Mouse (Mus musculus) ES-Bruce4 (cell line): Measurements from ENCODE around the gene Mrpl16. TPM values are rescaled to one million over a fixed set of nuclear protein-coding genes. Genes with fewer than 3 reads are reported as not detected.

Experiments
- H3K27ac ChIP-seq: 2 replicates; pipeline ENCODE4 v1.5.1; 2012; ENCODE audit warnings: low read length, inconsistent platforms; ENCODE audit not compliant: insufficient read depth
- H3K27me3 ChIP-seq: 2 replicates; pipeline ENCODE4 v1.6.1; 2012; ENCODE audit warnings: mild to moderate bottlenecking, low read length, inconsistent platforms; ENCODE audit not compliant: control insufficient read depth, poor library complexity, insufficient read depth, severe bottlenecking
- H3K36me3 ChIP-seq: 2 replicates; pipeline ENCODE4 v1.6.1; 2012; ENCODE audit warnings: inconsistent platforms, mild to moderate bottlenecking, low read length, moderate library complexity; ENCODE audit not compliant: control insufficient read depth, poor library complexity, insufficient read depth, severe bottlenecking
- H3K4me1 ChIP-seq: one replicate; pipeline ENCODE4 v1.8.1; 2011; ENCODE audit warnings: low read length; ENCODE audit not compliant: control insufficient read depth, insufficient read depth
- H3K4me3 ChIP-seq: 2 replicates; pipeline ENCODE4 v1.5.1; 2011; ENCODE audit warnings: low read depth, mild to moderate bottlenecking, low read length
- H3K9ac ChIP-seq: 2 replicates; pipeline ENCODE4 v1.6.1; 2012; ENCODE audit warnings: low read depth, mild to moderate bottlenecking, inconsistent platforms; ENCODE audit not compliant: poor library complexity, severe bottlenecking
- H3K9me3 ChIP-seq: replicated peaks from 2 replicates; pipeline ENCODE4 v1.6.1; 2012; ENCODE audit warnings: mild to moderate bottlenecking, low read length, inconsistent platforms; ENCODE audit not compliant: control insufficient read depth, poor library complexity, insufficient read depth, severe bottlenecking
- CTCF ChIP-seq: IDR thresholded peaks from one replicate; pipeline ENCODE4 v1.8.1; 2011; ENCODE audit warnings: low read depth, low read length
- EP300 ChIP-seq: IDR thresholded peaks from 2 replicates; pipeline ENCODE4 v1.6.1; 2011; ENCODE audit warnings: low read depth, low read length; ENCODE audit not compliant: insufficient read depth
- POLR2A ChIP-seq: IDR thresholded peaks from one replicate; pipeline ENCODE4 v1.8.1; 2011; ENCODE audit warnings: low read length; ENCODE audit not compliant: insufficient read depth
- polyA plus RNA-seq: library from polyadenylated mRNA; stranded (reverse); fragments of >200 nt; gene quantifications from 2 replicates; pipeline ENCODE4 v1.2.4, GENCODE M21; 2011; ENCODE audit warnings: low read depth; ENCODE audit not compliant: missing spikeins, insufficient read depth, insufficient read length

The Mrpl16 gene
- polyA plus RNA-seq, 1 experiment: 46.5 TPM

DNA sequence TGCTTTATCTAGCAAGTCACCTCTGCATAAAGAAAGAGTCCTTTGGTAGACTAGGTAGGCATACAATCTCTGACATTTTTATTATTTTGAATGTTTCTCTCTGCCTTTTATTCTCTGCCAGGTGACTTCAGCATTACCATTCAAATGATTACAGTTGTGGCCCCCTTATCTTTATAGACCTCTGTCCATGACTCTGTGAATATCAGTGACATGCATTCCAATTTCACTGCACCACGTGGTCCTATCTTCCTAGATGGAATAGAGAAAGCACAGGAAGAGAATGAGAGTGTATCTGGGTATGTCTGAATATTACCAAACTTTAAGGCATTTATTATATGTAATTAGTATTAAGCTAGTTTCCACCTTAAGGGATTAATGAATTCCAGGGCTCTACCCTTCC lies 33.7 kb upstream of the Mrpl16 start:
- TF ChIP-seq CTCF (no peak), POLR2A (no peak), EP300 (no peak)
- Histone ChIP-seq H3K9ac (no peak overlapping the region), H3K27me3 (no peaks in the 10 kb centered on the region; the same call in 1 of the 2 replicates), H3K4me3 (no peak overlapping the region), H3K9me3 (no peaks in the 10 kb centered on the region), H3K4me1 (no peaks in the 10 kb centered on the region), H3K36me3 (no peaks in the 10 kb centered on the region), H3K27ac (no peak overlapping the region)

GRCm38 (mm10) chr19:11745680-11746079 lies 24.5 kb upstream of the Mrpl16 start:
- Histone ChIP-seq H3K27me3 (no peaks in the 10 kb centered on the region), H3K4me1 (no peaks in the 10 kb centered on the region), H3K9me3 (no peaks in the 10 kb centered on the region), H3K27ac (no peak overlapping the region), H3K4me3 (no peak overlapping the region), H3K9ac (no peak overlapping the region), H3K36me3 (no peaks in the 10 kb centered on the region)
- TF ChIP-seq CTCF: no peak
- no peak for TF ChIP-seq EP300
- no peak for TF ChIP-seq POLR2A

DNA sequence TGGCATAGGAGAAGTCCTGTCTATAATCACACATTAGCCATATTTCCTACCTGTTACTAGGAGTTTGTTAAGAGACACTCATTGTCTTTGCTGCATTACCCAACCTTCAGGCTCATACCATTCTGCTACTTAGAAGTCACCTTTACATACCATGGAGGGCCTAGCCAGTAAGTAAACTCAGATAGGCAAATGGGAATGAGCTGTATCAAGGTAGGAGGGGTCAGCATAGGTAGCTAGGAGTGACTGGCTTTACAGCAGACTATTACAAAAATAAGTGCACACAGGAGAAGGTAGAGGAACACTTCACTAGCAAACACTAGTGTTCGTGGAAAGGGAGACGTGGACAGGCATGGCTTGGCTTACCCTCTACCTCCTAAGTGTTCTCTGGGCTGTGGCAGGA lies 22.9 kb upstream of the Mrpl16 start, which contains the start of gene Gif:
TSS of gene Gif (plus strand) at position 257 of the 400 bp plus-strand sequence.
- H3K4me3 ChIP-seq: no peak within 1 kb of the TSS
- no peaks in the 10 kb centered on the region for H3K4me1 ChIP-seq
- H3K36me3 ChIP-seq: no peaks in the 10 kb centered on the region
- TF ChIP-seq POLR2A: no peak
- no peak for TF ChIP-seq EP300
- TF ChIP-seq CTCF: no peak
- no peaks in the 10 kb centered on the region for H3K27me3 ChIP-seq
- H3K27ac ChIP-seq: no peak within 1 kb of the TSS
- H3K9me3 ChIP-seq: no peaks in the 10 kb centered on the region
- H3K9ac ChIP-seq: no peak within 1 kb of the TSS

DNA sequence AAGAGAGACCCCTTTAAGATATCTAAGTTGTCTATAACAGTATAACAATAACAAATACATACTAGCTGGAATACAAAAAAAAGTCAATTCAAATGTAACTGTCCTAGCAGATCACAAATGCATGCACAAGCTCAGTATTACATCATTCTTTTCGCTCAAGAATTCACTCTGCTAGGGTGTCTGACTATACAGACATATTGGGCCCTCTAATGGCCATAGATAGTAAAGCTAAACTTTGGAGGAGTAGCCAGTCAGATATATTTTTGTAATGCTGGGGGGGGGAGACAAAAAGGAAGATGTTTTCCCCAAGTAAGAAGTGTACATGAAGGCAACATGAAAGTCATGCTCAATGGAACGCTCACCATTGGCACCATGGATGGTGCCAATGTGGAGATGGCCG lies 5.1 kb upstream of the Mrpl16 start:
- TF ChIP-seq POLR2A (no peak), EP300 (no peak), CTCF (no peak)
- Histone ChIP-seq H3K27ac (no peak overlapping the region), H3K4me1 (no peaks in the 10 kb centered on the region), H3K4me3 (no peak overlapping the region), H3K9ac (no peak overlapping the region), H3K9me3 (no peaks in the 10 kb centered on the region), H3K27me3 (no peaks in the 10 kb centered on the region), H3K36me3 (no peaks in the 10 kb centered on the region)

DNA sequence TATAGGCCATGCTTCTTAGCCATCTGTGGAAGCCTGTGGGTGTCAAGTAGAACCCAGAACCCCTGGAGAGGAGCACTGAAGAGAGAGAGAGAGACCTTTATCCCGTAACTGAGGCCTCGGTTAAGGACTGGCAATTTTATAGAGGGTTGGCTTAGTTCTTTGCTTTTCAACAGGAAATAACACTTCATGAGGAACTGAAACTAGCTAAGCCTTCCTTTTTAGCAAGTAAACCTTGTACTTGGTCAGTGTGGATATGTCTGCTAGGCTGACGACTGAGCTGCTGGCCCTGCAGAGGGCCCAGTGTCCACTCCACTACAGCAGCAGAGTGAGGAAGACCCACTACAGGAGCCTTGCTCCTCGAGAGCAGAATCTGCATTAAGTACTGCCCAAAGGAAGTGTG lies 3.8 kb upstream of the Mrpl16 start:
- Histone ChIP-seq H3K9me3 (no peaks in the 10 kb centered on the region), H3K27me3 (no peaks in the 10 kb centered on the region), H3K27ac (no peak overlapping the region), H3K4me1 (no peaks in the 10 kb centered on the region), H3K36me3 (no peaks in the 10 kb centered on the region), H3K9ac (no peak overlapping the region), H3K4me3 (no peak overlapping the region)
- TF ChIP-seq CTCF: no peak
- no peak for TF ChIP-seq POLR2A
- TF ChIP-seq EP300: no peak

GRCm38 (mm10) chr19:11768163-11768562 lies 2.0 kb upstream of the Mrpl16 start:
- TF ChIP-seq CTCF: peak; percentile 87
- no peak for TF ChIP-seq POLR2A
- no peak for TF ChIP-seq EP300
- H3K9me3 ChIP-seq: no peaks in the 10 kb centered on the region
- H3K9ac ChIP-seq: no peak overlapping the region
- H3K4me1 ChIP-seq: no peaks in the 10 kb centered on the region
- no peak overlapping the region for H3K27ac ChIP-seq
- H3K4me3 ChIP-seq: no peak overlapping the region
- H3K27me3 ChIP-seq: no peaks in the 10 kb centered on the region
- peaks cover 9% of the 10 kb centered on the region for H3K36me3 ChIP-seq
